Mouse (Mus musculus) testis, adult 2 months (tissue): ENCODE measurements around the gene Fads1. TPM values are rescaled to one million over a fixed set of nuclear protein-coding genes. Genes with fewer than 3 reads are reported as not detected.

Experiments
- H3K27ac ChIP-seq: fragments of 200-500 bp; 2 replicates; pipeline ENCODE4 v1.5.1; 2012; ENCODE audit warnings: low read depth, low read length; ENCODE audit not compliant: control insufficient read depth, insufficient read depth
- H3K27me3 ChIP-seq: fragments of 200-500 bp; 2 replicates; pipeline ENCODE4 v1.6.1; 2012; ENCODE audit warnings: mild to moderate bottlenecking, low read length, moderate library complexity; ENCODE audit not compliant: control insufficient read depth, insufficient read depth
- H3K36me3 ChIP-seq: fragments of 200-500 bp; 2 replicates; pipeline ENCODE4 v1.6.1; 2012; ENCODE audit warnings: mild to moderate bottlenecking, low read length; ENCODE audit not compliant: control insufficient read depth, insufficient read depth
- H3K4me1 ChIP-seq: fragments of 200-500 bp; 2 replicates; pipeline ENCODE4 v1.6.1; 2012; ENCODE audit warnings: low read length; ENCODE audit not compliant: control insufficient read depth, insufficient read depth
- H3K4me3 ChIP-seq: fragments of 200-500 bp; 2 replicates; pipeline ENCODE4 v1.5.1; 2012; ENCODE audit warnings: low read depth, mild to moderate bottlenecking, low read length, moderate library complexity, mixed read lengths; ENCODE audit not compliant: control insufficient read depth
- CTCF ChIP-seq: fragments of 200-500 bp; IDR thresholded peaks from 2 replicates; pipeline ENCODE4 v1.5.1; 2012; ENCODE audit warnings: low read depth, mild to moderate bottlenecking, inconsistent platforms, low read length, moderate library complexity; ENCODE audit not compliant: control insufficient read depth, insufficient read depth, insufficient replicate concordance
- POLR2A ChIP-seq: fragments of 200-500 bp; IDR thresholded peaks from 2 replicates; pipeline ENCODE4 v1.6.1; 2012; ENCODE audit warnings: low read depth, mild to moderate bottlenecking, inconsistent platforms, low read length, moderate library complexity; ENCODE audit not compliant: control insufficient read depth
- polyA plus RNA-seq: library from polyadenylated mRNA; depleted of rRNA; stranded (reverse); fragments of >200 nt; gene quantifications from 2 replicates; pipeline ENCODE4 v1.2.3, GENCODE M21; 2012

The Fads1 gene
- polyA plus RNA-seq, 1 experiment: 32.6 TPM

DNA sequence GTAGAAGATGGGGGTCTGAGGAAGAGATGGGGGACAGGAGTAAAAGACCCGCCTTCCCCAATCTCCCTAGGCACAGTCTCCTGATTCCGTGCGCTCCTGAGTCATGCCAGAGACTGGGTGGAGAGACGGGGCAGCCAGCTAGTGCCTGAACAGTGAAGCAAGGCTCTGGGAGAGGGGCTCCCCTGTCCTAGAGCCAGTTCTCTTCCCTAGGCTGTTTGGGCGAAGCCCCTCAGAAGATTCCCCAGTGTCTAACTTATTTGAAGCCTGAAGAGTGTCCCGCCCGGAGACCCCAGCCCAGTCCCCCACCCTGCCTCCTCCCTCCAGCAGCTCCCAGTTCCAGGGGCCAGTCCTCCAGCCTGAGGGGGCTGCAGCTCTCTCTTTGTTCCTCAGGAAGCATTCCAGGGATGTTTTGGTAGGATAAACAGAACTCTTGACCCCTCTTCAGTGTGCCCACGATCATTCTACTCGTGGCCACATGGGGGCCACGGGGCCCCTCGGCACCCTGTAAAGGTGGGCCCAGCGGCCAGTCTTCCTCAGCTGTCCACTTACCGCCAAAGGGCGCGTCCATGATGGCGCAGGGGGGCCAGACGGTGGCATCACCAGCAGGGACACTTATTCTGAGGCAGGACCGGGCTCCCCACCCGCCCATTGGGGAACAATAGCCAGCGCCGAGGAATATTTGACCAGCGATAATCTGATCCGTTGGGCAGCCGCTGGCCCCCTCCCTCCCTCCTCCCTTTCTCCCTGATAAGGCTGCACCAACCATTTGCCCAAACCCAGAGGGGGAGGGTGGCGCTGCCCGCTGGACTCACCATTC is 42.2 kb downstream of the Fads1 start:
- H3K27me3 ChIP-seq: no peaks in the 10 kb centered on the region
- TF ChIP-seq POLR2A (no peak), CTCF (no peak)
- peaks cover 9% of the 10 kb centered on the region for H3K4me1 ChIP-seq
- H3K4me3 ChIP-seq: no peak overlapping the region
- H3K27ac ChIP-seq: no peak overlapping the region
- H3K36me3 ChIP-seq: no peaks in the 10 kb centered on the region

GRCm38 (mm10) chr19:10225767-10226166 is 43.1 kb downstream of the Fads1 start:
- Histone ChIP-seq H3K27ac (no peak overlapping the region), H3K4me1 (peaks cover 9% of the 10 kb centered on the region), H3K36me3 (no peaks in the 10 kb centered on the region), H3K4me3 (no peak overlapping the region), H3K27me3 (no peaks in the 10 kb centered on the region)
- TF ChIP-seq CTCF (no peak), POLR2A (no peak)

GRCm38 (mm10) chr19:10231016-10231415 is 48.3 kb downstream of the Fads1 start:
- no peaks in the 10 kb centered on the region for H3K36me3 ChIP-seq
- no peaks in the 10 kb centered on the region for H3K4me1 ChIP-seq
- no peaks in the 10 kb centered on the region for H3K27me3 ChIP-seq
- no peak overlapping the region for H3K4me3 ChIP-seq
- TF ChIP-seq POLR2A: no peak
- TF ChIP-seq CTCF: no peak
- no peak overlapping the region for H3K27ac ChIP-seq

DNA sequence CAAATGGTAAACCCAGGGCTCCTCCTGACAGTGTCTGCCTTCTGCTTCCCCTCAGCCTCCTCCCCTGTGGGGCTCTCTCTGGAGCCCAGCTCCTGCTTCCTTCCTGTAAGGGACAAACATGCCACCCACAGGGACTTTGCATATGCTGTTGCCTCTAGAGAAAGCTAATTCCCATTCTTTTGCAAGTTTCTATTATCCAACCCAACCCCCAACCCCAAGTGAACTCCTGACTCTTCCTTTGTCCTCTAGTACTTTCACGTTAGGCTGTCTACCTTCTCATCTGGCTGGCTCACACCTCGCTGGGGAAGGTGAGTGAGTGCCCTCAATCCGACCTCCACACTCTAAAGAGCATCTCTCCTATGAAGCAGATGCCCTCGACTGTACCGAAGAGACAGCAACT is 49.2 kb downstream of the Fads1 start:
- no peaks in the 10 kb centered on the region for H3K27me3 ChIP-seq
- H3K4me3 ChIP-seq: no peak overlapping the region
- no peaks in the 10 kb centered on the region for H3K4me1 ChIP-seq
- no peak overlapping the region for H3K27ac ChIP-seq
- TF ChIP-seq CTCF: no peak
- no peak for TF ChIP-seq POLR2A
- no peaks in the 10 kb centered on the region for H3K36me3 ChIP-seq

DNA sequence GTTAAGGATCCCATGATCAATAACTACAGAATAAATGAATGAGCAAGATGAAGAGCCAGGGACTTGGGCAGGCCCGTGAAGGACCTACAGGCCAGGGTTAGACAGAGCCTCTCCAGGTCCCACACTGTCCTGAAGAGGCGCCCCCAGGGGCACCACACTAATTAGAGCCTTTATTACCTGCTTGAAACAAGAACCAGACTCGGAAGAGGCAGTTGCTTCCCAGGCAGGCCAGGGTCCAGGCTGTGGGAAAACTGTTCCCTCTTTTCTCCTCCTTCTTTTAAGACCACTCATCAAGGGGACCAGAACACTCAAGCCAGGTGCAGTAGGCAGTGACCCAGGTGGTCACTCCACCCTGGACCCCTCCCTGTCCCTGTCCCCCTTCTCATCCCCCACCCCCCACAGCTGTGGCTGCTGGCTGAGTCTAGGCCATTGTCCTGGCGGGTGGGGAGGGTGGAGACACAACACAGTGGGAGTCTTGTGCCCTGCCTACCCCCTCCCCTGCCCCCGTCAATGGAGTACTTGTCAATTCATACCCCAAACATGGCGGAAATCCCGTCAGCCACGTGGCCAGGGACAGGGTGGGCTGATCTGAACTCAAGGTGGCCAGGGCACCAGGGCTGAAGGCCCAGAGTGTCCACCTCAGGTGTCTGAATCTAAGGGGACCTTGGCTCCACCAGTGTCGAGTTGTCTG is 49.8 kb downstream of the Fads1 start:
- Histone ChIP-seq H3K4me1 (no peaks in the 10 kb centered on the region), H3K36me3 (no peaks in the 10 kb centered on the region), H3K27ac (no peak overlapping the region), H3K27me3 (no peaks in the 10 kb centered on the region), H3K4me3 (no peak overlapping the region)
- no peak for TF ChIP-seq CTCF
- TF ChIP-seq POLR2A: no peak

DNA sequence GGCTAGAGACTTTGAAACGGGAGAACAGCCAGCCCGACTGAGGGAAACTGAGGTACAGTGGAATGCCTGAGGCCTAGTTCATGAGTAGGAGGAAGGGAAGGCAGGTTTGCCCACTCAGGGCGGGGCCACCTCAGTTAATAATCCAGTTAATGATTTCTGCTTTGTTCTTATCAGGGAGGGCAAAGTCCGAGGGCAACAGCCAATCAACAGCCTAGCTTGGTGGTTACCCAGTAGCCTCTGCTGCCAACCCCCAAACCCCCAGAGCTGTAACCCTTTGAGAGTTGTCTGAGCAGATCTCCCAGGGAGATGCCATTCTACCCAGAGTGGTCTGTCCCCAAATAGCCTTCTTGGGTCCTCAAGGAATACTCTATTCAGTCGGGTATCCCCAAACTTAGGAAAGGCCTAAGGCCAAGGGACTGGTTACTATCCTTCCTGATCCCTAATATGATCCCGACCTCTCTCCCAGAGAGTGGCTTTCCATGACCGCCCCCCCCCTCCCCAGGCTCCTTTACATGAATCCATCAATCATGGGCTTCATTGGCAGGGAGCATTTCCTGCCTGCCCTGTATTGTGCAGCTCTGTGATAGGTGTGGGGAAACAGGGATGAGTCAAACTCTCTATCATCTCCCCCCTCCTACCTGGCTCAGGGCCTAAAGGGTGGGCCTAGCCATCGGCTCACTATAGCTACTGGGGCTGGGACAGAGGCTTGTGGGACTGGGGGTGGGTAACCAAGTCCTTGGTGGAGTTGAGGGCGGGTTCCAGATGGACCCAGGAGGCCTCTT is 53.3 kb downstream of the Fads1 start:
- Histone ChIP-seq H3K4me3 (no peak overlapping the region), H3K4me1 (peaks cover 9% of the 10 kb centered on the region), H3K27ac (no peak overlapping the region), H3K36me3 (no peaks in the 10 kb centered on the region), H3K27me3 (no peaks in the 10 kb centered on the region)
- TF ChIP-seq POLR2A: no peak
- no peak for TF ChIP-seq CTCF

DNA sequence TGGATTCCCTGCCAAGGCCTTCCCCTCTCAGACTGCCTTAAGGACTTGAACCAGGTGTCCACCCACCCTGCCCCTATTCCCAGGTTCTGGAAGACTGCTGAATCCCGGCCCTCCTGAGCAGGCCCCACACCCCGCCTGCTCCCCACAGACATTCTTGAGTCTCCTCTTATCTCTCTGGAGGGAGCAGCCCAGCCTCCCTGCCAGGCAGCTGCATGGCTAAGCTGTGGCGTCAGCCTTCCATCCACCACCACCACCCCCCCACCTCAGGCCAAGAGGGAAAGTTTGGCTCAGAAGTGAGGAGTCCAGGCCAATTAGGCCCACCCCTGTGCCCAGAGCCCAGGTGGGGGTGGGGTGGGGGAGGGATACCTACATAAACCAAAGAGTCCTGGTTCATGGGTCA is 55.8 kb downstream of the Fads1 start:
- Histone ChIP-seq H3K27ac (no peak overlapping the region), H3K4me3 (no peak overlapping the region), H3K4me1 (peaks cover 9% of the 10 kb centered on the region), H3K27me3 (no peaks in the 10 kb centered on the region), H3K36me3 (no peaks in the 10 kb centered on the region)
- no peak for TF ChIP-seq CTCF
- TF ChIP-seq POLR2A: no peak

- H3K4me1 ChIP-seq: peaks cover 9% of the 10 kb centered on the region
- no peak for TF ChIP-seq CTCF
- no peak for TF ChIP-seq POLR2A
- no peaks in the 10 kb centered on the region for H3K36me3 ChIP-seq
- no peaks in the 10 kb centered on the region for H3K27me3 ChIP-seq
- H3K4me3 ChIP-seq: no peak overlapping the region
- H3K27ac ChIP-seq: no peak overlapping the region
Observed at GRCm38 (mm10) chr19:10239419-10239818, 56.7 kb downstream of the Fads1 start.
